Mouse (Mus musculus) brain, embryonic 14.5 days (tissue): ENCODE data around the gene Slc51b. TPM values are rescaled to one million over a fixed set of nuclear protein-coding genes. Genes with fewer than 3 reads are reported as not detected.

Source experiments
- DNase-seq: peaks from one replicate; pipeline ENCODE4 v3.0.0-alpha.2; 2011; ENCODE audit warnings: low read depth
- CTCF ChIP-seq: fragments of 200-500 bp; IDR thresholded peaks from 2 replicates; pipeline ENCODE4 v1.5.1; 2012; ENCODE audit warnings: inconsistent platforms, mild to moderate bottlenecking, moderate library complexity, borderline replicate concordance; ENCODE audit not compliant: insufficient read depth, insufficient read length; ENCODE audit errors: extremely low read depth
- POLR2A ChIP-seq: fragments of 200-500 bp; IDR thresholded peaks from 2 replicates; pipeline ENCODE4 v1.6.1; 2012; ENCODE audit warnings: mild to moderate bottlenecking, inconsistent platforms, borderline replicate concordance; ENCODE audit not compliant: poor library complexity, insufficient read depth, insufficient read length, severe bottlenecking; ENCODE audit errors: extremely low read depth
- polyA plus RNA-seq: library from polyadenylated mRNA; depleted of rRNA; stranded (reverse); fragments of >200 nt; gene quantifications from 2 replicates; pipeline ENCODE4 v1.2.3, GENCODE M21; 2012; rRNA removed

Gene Slc51b
- polyA plus RNA-seq, 1 experiment, result not detected

- TF ChIP-seq CTCF (no peak), POLR2A (no peak)
- no peak for DNase-seq
Observed at GRCm38 (mm10) chr9:65363684-65364083, 59.1 kb downstream of the Slc51b start.

Other genes starting within 250 kb of the Slc51b start
- 5.8 and 6.2 TPM in 2 replicates for gene Parp16, start 227.6 kb downstream of the Slc51b start, polyA plus RNA-seq
- gene Cilp, start 157.8 kb downstream of the Slc51b start, polyA plus RNA-seq, result 0.18 and 0.31 TPM in 2 replicates
- 18.0 and 20.1 TPM in 2 replicates for gene Clpx, start 128.7 kb downstream of the Slc51b start, polyA plus RNA-seq
- 15.3 and 17.2 TPM in 2 replicates for gene Pdcd7, start 76.9 kb downstream of the Slc51b start, polyA plus RNA-seq
- gene Ubap1l, start 61.9 kb downstream of the Slc51b start, polyA plus RNA-seq, result 6.8 and 10.3 TPM in 2 replicates
- 0.57 and 0.66 TPM in 2 replicates for gene Kbtbd13, start 31.3 kb downstream of the Slc51b start, polyA plus RNA-seq
- gene Rasl12, start 24.4 kb downstream of the Slc51b start, polyA plus RNA-seq, result 7.1 and 8.0 TPM in 2 replicates
- 19.9 and 22.9 TPM in 2 replicates for gene Mtfmt, start 12.8 kb upstream of the Slc51b start, polyA plus RNA-seq
- gene Spg21, start 38.0 kb upstream of the Slc51b start, polyA plus RNA-seq, result 58.8 and 62.0 TPM in 2 replicates
- gene Ankdd1a, start 97.2 kb upstream of the Slc51b start, polyA plus RNA-seq, result 1.2 and 2.1 TPM in 2 replicates
- gene Plekho2, start 157.1 kb upstream of the Slc51b start, polyA plus RNA-seq, result 5.9 TPM in 2 replicates
- 7.7 TPM in 2 replicates for gene Pif1, start 164.2 kb upstream of the Slc51b start, polyA plus RNA-seq
- gene Rbpms2, start 206.7 kb upstream of the Slc51b start, polyA plus RNA-seq, result 6.9 and 7.0 TPM in 2 replicates
- 216 and 247 TPM in 2 replicates for gene Oaz2, start 245.0 kb upstream of the Slc51b start, polyA plus RNA-seq